Mouse (Mus musculus): ENCODE measurements around the gene AF067063.

DNA sequence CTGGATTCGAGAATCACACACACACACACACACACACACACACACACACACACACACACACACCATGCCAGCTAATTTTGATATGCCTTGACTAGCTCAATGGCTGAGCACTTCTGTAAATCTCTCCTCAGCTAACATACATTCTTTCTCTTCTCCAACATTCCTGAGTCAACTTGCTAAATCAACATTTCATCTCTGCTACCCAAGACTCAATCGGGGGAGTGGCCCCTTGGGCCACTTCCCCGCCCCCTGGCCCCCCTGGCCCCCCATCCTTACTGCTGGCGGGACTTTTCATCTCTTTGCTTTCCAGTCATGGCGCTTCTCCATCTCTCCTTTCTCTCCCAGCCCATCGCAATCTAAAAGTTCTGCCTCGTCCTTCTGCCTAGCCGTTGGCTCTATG lies 13.2 kb downstream of the AF067063 start:
- TF ChIP-seq POLR2A (IDR thresholded peaks at IDR 0.05; ENCODE audit: extremely low read depth, insufficient read depth, low read length) (no peak), CTCF (IDR thresholded peaks at IDR 0.05; ENCODE audit: low read depth, low read length) (no peak)

All from liver, adult 2 months (tissue).